Mouse (Mus musculus) liver, embryonic 15.5 days (tissue): ENCODE measurements at regions not wholly inside any gene's neighbourhood (a gene's known extent, or its start where the extent isn't known, plus 50 kb on each side); places are given as distances from the start of the nearest gene placed in this dataset.

ENCODE experiments used
- ATAC-seq: fragments of 200-750 bp; cut with Nextera tagmentation; 2 replicates; pipeline ENCODE4 v1.8.0; 2017; ENCODE audit warnings: moderate number of reproducible peaks, mild to moderate bottlenecking, moderate library complexity; ENCODE audit not compliant: insufficient read depth
- H3K27ac ChIP-seq: fragments of 300-500 bp; sonication (generic); replicated peaks from 2 replicates; pipeline ENCODE4 v1.5.1; 2015; ENCODE audit warnings: mild to moderate bottlenecking, inconsistent platforms
- H3K27me3 ChIP-seq: fragments of 300-500 bp; sonication (generic); 2 replicates; pipeline ENCODE4 v1.6.1; 2015; ENCODE audit warnings: mild to moderate bottlenecking, inconsistent platforms
- H3K36me3 ChIP-seq: fragments of 300-500 bp; sonication (generic); replicated peaks from 2 replicates; pipeline ENCODE4 v1.6.1; 2015; ENCODE audit warnings: moderate library complexity, mild to moderate bottlenecking, inconsistent platforms
- H3K4me1 ChIP-seq: fragments of 300-500 bp; sonication (generic); replicated peaks from 2 replicates; pipeline ENCODE4 v1.6.1; 2015; ENCODE audit warnings: inconsistent platforms
- H3K4me2 ChIP-seq: fragments of 300-500 bp; sonication (generic); 2 replicates; pipeline ENCODE4 v1.6.1; 2015; ENCODE audit warnings: moderate library complexity, mild to moderate bottlenecking, inconsistent platforms
- H3K4me3 ChIP-seq: fragments of 300-500 bp; sonication (generic); replicated peaks from 2 replicates; pipeline ENCODE4 v1.5.1; 2015; ENCODE audit warnings: mild to moderate bottlenecking, inconsistent platforms
- H3K9ac ChIP-seq: fragments of 300-500 bp; sonication (generic); 2 replicates; pipeline ENCODE4 v1.6.1; 2015; ENCODE audit warnings: moderate library complexity, mild to moderate bottlenecking, inconsistent platforms
- H3K9me3 ChIP-seq: fragments of 300-500 bp; sonication (generic); replicated peaks from 2 replicates; pipeline ENCODE4 v1.6.1; 2016; ENCODE audit warnings: inconsistent platforms
- WGBS: fragments of 180-500 bp; shearing (Covaris S2); methylation state at CpG from one replicate; pipeline ENCODE4 v1.1.7; 2015; ENCODE audit warnings: mixed read lengths; ENCODE audit not compliant: insufficient replicate concordance; 5-methylcytosine and 5-hydroxymethylcytosine counted together

- WGBS, result 57% methylated on average over 9 of the region's 9 CpGs
- Histone ChIP-seq H3K27ac (no peak overlapping the region), H3K4me1 (no peaks in the 10 kb centered on the region; the same call in 1 of the 2 replicates), H3K9ac (no peak overlapping the region), H3K36me3 (no peaks in the 10 kb centered on the region), H3K27me3 (peaks cover 7% of the 10 kb centered on the region), H3K4me2 (no peak overlapping the region), H3K9me3 (no peaks in the 10 kb centered on the region), H3K4me3 (no peak overlapping the region)
- no peak for ATAC-seq
Observed at GRCm38 (mm10) chr11:112982802-112983591, 201.0 kb downstream of the Sox9 start.

GRCm38 (mm10) chr11:112986029-112986573 is 204.1 kb downstream of the Sox9 start:
- ATAC-seq, result no peak
- no peaks in the 10 kb centered on the region for H3K36me3 ChIP-seq
- H3K27me3 ChIP-seq, result no peaks in the 10 kb centered on the region
- H3K9ac ChIP-seq, result no peak overlapping the region
- no peak overlapping the region for H3K27ac ChIP-seq
- no peaks in the 10 kb centered on the region for H3K9me3 ChIP-seq
- no peaks in the 10 kb centered on the region; the same call in 1 of the 2 replicates for H3K4me1 ChIP-seq
- H3K4me2 ChIP-seq, result no peak overlapping the region
- H3K4me3 ChIP-seq, result no peak overlapping the region
- 66% methylated on average over 9 of the region's 9 CpGs for WGBS

GRCm38 (mm10) chr11:112987782-112988181 is 205.8 kb downstream of the Sox9 start:
- WGBS, result 36% methylated on average over 7 of the region's 7 CpGs

GRCm38 (mm10) chr11:112988900-112989299 is 206.9 kb downstream of the Sox9 start:
- Histone ChIP-seq H3K9me3 (no peaks in the 10 kb centered on the region), H3K9ac (no peak overlapping the region), H3K27ac (no peak overlapping the region), H3K4me2 (no peak overlapping the region), H3K4me1 (no peaks in the 10 kb centered on the region; the same call in 1 of the 2 replicates), H3K27me3 (no peaks in the 10 kb centered on the region), H3K36me3 (no peaks in the 10 kb centered on the region), H3K4me3 (no peak overlapping the region)
- WGBS, result 57% methylated on average over 1 of the region's 1 CpGs
- no peak for ATAC-seq

More at GRCm38 (mm10) chr11:112987782-112988181, 205.8 kb downstream of the Sox9 start:
- Histone ChIP-seq H3K27ac (no peak overlapping the region), H3K27me3 (no peaks in the 10 kb centered on the region), H3K36me3 (no peaks in the 10 kb centered on the region), H3K9ac (no peak overlapping the region), H3K4me1 (no peaks in the 10 kb centered on the region; the same call in 1 of the 2 replicates), H3K4me2 (no peak overlapping the region), H3K9me3 (no peaks in the 10 kb centered on the region), H3K4me3 (no peak overlapping the region)
- no peak for ATAC-seq

- no peaks in the 10 kb centered on the region for H3K36me3 ChIP-seq
- no peak for ATAC-seq
- H3K27ac ChIP-seq, result no peak overlapping the region
- H3K9me3 ChIP-seq, result no peaks in the 10 kb centered on the region
- 53% methylated on average over 13 of the region's 13 CpGs for WGBS
- H3K4me1 ChIP-seq, result no peaks in the 10 kb centered on the region
- H3K4me3 ChIP-seq, result no peak overlapping the region
- H3K4me2 ChIP-seq, result no peak overlapping the region
- no peak overlapping the region for H3K9ac ChIP-seq
- no peaks in the 10 kb centered on the region for H3K27me3 ChIP-seq
Observed at GRCm38 (mm10) chr11:112989981-112990512, 208.0 kb downstream of the Sox9 start.

- Histone ChIP-seq H3K27me3 (no peaks in the 10 kb centered on the region), H3K36me3 (no peaks in the 10 kb centered on the region), H3K4me2 (no peak overlapping the region), H3K27ac (no peak overlapping the region), H3K9ac (no peak overlapping the region), H3K4me3 (no peak overlapping the region), H3K9me3 (no peaks in the 10 kb centered on the region), H3K4me1 (no peaks in the 10 kb centered on the region)
- WGBS, result 85% methylated on average over 11 of the region's 11 CpGs
- ATAC-seq, result no peak
Observed at GRCm38 (mm10) chr11:112990751-112991150, 208.7 kb downstream of the Sox9 start.

GRCm38 (mm10) chr11:112991862-112992261 is 209.8 kb downstream of the Sox9 start:
- Histone ChIP-seq H3K9me3 (no peaks in the 10 kb centered on the region), H3K36me3 (no peaks in the 10 kb centered on the region), H3K4me1 (no peaks in the 10 kb centered on the region), H3K27me3 (no peaks in the 10 kb centered on the region), H3K4me3 (no peak overlapping the region), H3K4me2 (no peak overlapping the region), H3K9ac (no peak overlapping the region), H3K27ac (no peak overlapping the region)
- WGBS, result 15% methylated on average over 13 of the region's 13 CpGs
- ATAC-seq, result no peak

GRCm38 (mm10) chr11:112998777-112999583 is 217.0 kb downstream of the Sox9 start:
- WGBS, result 41% methylated on average over 5 of the region's 5 CpGs
- ATAC-seq, result no peak
- H3K27me3 ChIP-seq, result no peaks in the 10 kb centered on the region

GRCm38 (mm10) chr11:113001071-113001470 is 219.0 kb downstream of the Sox9 start:
- Histone ChIP-seq H3K4me1 (no peaks in the 10 kb centered on the region), H3K27ac (no peak overlapping the region), H3K36me3 (no peaks in the 10 kb centered on the region), H3K4me2 (no peak overlapping the region), H3K4me3 (no peak overlapping the region), H3K9me3 (no peaks in the 10 kb centered on the region), H3K9ac (no peak overlapping the region), H3K27me3 (no peaks in the 10 kb centered on the region)
- 65% methylated on average over 6 of the region's 6 CpGs for WGBS
- ATAC-seq, result no peak

More at GRCm38 (mm10) chr11:112998777-112999583, 217.0 kb downstream of the Sox9 start:
- Histone ChIP-seq H3K4me3 (no peak overlapping the region), H3K9me3 (no peaks in the 10 kb centered on the region), H3K4me1 (no peaks in the 10 kb centered on the region), H3K27ac (no peak overlapping the region), H3K36me3 (no peaks in the 10 kb centered on the region), H3K9ac (no peak overlapping the region), H3K4me2 (no peak overlapping the region)

GRCm38 (mm10) chr11:113005895-113006294 is 223.9 kb downstream of the Sox9 start:
- no peak overlapping the region for H3K9ac ChIP-seq
- no peak overlapping the region for H3K4me2 ChIP-seq
- 58% methylated on average over 9 of the region's 9 CpGs for WGBS
- no peak overlapping the region for H3K4me3 ChIP-seq
- no peaks in the 10 kb centered on the region for H3K9me3 ChIP-seq
- no peak overlapping the region for H3K27ac ChIP-seq
- no peaks in the 10 kb centered on the region for H3K36me3 ChIP-seq
- no peaks in the 10 kb centered on the region for H3K27me3 ChIP-seq
- H3K4me1 ChIP-seq, result no peaks in the 10 kb centered on the region
- ATAC-seq, result no peak

GRCm38 (mm10) chr11:113008521-113008920 is 226.5 kb downstream of the Sox9 start:
- H3K9me3 ChIP-seq, result no peaks in the 10 kb centered on the region
- no peak overlapping the region for H3K4me2 ChIP-seq
- H3K4me3 ChIP-seq, result no peak overlapping the region
- no peak overlapping the region for H3K9ac ChIP-seq
- no peaks in the 10 kb centered on the region for H3K4me1 ChIP-seq
- no peak for ATAC-seq
- no peak overlapping the region for H3K27ac ChIP-seq
- H3K36me3 ChIP-seq, result no peaks in the 10 kb centered on the region
- H3K27me3 ChIP-seq, result no peaks in the 10 kb centered on the region
- WGBS, result 41% methylated on average over 4 of the region's 4 CpGs
